Comparison of ENCODE assay signal across 30 mouse cellular contexts in the genomic region with DNA sequence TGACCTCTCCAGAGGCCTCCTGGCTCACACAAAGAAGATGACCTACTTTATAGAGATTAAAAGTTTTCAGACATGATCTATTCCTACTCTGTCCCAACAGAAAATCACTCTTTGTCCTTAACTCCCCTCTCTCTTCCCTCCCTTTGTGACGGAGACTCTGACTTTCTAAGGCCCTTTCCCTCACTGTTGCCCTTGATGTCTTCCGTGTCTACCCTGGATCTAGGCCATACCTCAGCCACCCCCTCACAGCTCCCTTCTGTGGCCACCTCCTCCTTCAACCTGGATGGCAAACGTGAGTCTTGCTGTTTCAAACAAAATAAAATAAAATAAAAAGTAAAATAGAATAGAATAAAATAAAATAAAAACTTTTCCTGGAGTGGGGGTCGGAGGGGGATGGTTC.
DNase-seq lines count a peak whose midpoint lies in the region; ATAC-seq lines count a peak whose summit lies in the region.
"Had no signal": no experiment of that assay in that cellular context is flagged by ENCODE, and none has a peak within 500 bp of the region (broad histone marks: within the 10 kb centered on the region; RNA-seq: fewer than 3 reads in every experiment).

No protein-coding gene starts in this region.

- H3K4me1 ChIP-seq in hindbrain, embryonic 16.5 days (ENCODE audit: control insufficient read depth, insufficient read depth, low read depth, low read length): no peaks in the 10 kb centered on the region
- H3K4me1 ChIP-seq: forebrain, embryonic 12.5 days; forebrain, embryonic 15.5 days had no signal

- H3K9me3 ChIP-seq in hindbrain, embryonic 16.5 days (ENCODE audit: control insufficient read depth, low read length): no peaks in the 10 kb centered on the region
- H3K9me3 ChIP-seq: embryonic facial prominence, embryonic 10.5 days; embryonic facial prominence, embryonic 13.5 days; forebrain, embryonic 12.5 days; forebrain, embryonic 15.5 days; heart, embryonic 10.5 days; heart, embryonic 13.5 days had no signal

- H3K4me3 ChIP-seq in hindbrain, embryonic 16.5 days (ENCODE audit: low read length): no peak overlapping the region
- H3K4me3 ChIP-seq: embryonic facial prominence, embryonic 10.5 days; embryonic facial prominence, embryonic 13.5 days; erythroblast, embryonic 14.5 days; forebrain, embryonic 12.5 days; forebrain, embryonic 15.5 days; heart, embryonic 10.5 days; heart, embryonic 13.5 days had no signal

- DNase-seq in adrenal gland, adult 2 months: peak; percentile 16
- no peak for DNase-seq in adrenal gland, postnatal 4 days (ENCODE audit: low spot score in 2 of 2)
- DNase-seq in heart, adult 11 months: peak; percentile 82
- DNase-seq in heart, adult 8-10 months (ENCODE audit: low spot score): no peak
- peak; percentile 58 for DNase-seq in adrenal gland, postnatal 14 days
- no peak for DNase-seq in cerebellum, adult 8-10 months
- DNase-seq: B cell, adult 2 months; cerebellum, adult 11 months; cerebellum, adult 2 months; cerebellum, postnatal 10 days; cerebellum, postnatal 36 days; embryo, embryonic 11 days; gastrocnemius, postnatal 14 days; heart, adult 18-20 months; heart, postnatal 14 days; heart, postnatal 4 days; kidney, adult 2 months had no signal

- ATAC-seq in hindbrain, embryonic 16.5 days: no peak
- ATAC-seq: forebrain, embryonic 15.5 days; intestine, postnatal 0 days; Patski had no signal

- H3K36me3 ChIP-seq in hindbrain, embryonic 16.5 days (ENCODE audit: control insufficient read depth, insufficient read depth, low read length): no peaks in the 10 kb centered on the region
- H3K36me3 ChIP-seq: forebrain, embryonic 12.5 days; forebrain, embryonic 15.5 days; G1E had no signal

- no peak overlapping the region for H3K4me2 ChIP-seq in hindbrain, embryonic 16.5 days (ENCODE audit: low read length)
- H3K4me2 ChIP-seq: embryonic facial prominence, embryonic 13.5 days; forebrain, embryonic 12.5 days; forebrain, embryonic 15.5 days; heart, embryonic 13.5 days; hindbrain, embryonic 14.5 days had no signal

- H3K9ac ChIP-seq in hindbrain, embryonic 16.5 days (ENCODE audit: low read depth, low read length): no peak overlapping the region
- H3K9ac ChIP-seq: embryonic facial prominence, embryonic 13.5 days; forebrain, embryonic 12.5 days; forebrain, embryonic 15.5 days; heart, embryonic 13.5 days; hindbrain, embryonic 14.5 days had no signal

- no peak overlapping the region for H3K27ac ChIP-seq in hindbrain, embryonic 16.5 days (ENCODE audit: low read depth, low read length)
- H3K27ac ChIP-seq: embryonic facial prominence, embryonic 10.5 days; embryonic facial prominence, embryonic 13.5 days; forebrain, embryonic 12.5 days; forebrain, embryonic 15.5 days; heart, embryonic 10.5 days; heart, embryonic 13.5 days; hindbrain, embryonic 14.5 days had no signal

- H3K27me3 ChIP-seq in hindbrain, embryonic 16.5 days (replicated peaks; ENCODE audit: control insufficient read depth, insufficient read depth, low read length): no peaks in the 10 kb centered on the region
- H3K27me3 ChIP-seq: CH12.LX; embryonic facial prominence, embryonic 13.5 days; forebrain, embryonic 12.5 days; forebrain, embryonic 15.5 days; heart, embryonic 13.5 days; Patski had no signal

- 80% methylated on average over 4 of the region's 4 CpGs for WGBS in hindbrain, embryonic 16.5 days

Comparison
In these comparisons a context has a peak if more than half of its experiments do, and no peak if none do; other contexts are left out.
1. DNase-seq: peak in adrenal gland, adult 2 months (single experiment), heart, adult 11 months (single experiment) and adrenal gland, postnatal 14 days (single experiment); none in adrenal gland, postnatal 4 days (0 of 2), heart, adult 8-10 months (single experiment) and cerebellum, adult 8-10 months (single experiment).